Mouse (Mus musculus): ENCODE results near the gene Pdzd7. TPM values are rescaled to one million over a fixed set of nuclear protein-coding genes. Genes with fewer than 3 reads are reported as not detected.

The Pdzd7 gene
- total and polyA plus RNA-seq, 3 experiments: 0.17 to 0.20 TPM; not detected in 1

DNA sequence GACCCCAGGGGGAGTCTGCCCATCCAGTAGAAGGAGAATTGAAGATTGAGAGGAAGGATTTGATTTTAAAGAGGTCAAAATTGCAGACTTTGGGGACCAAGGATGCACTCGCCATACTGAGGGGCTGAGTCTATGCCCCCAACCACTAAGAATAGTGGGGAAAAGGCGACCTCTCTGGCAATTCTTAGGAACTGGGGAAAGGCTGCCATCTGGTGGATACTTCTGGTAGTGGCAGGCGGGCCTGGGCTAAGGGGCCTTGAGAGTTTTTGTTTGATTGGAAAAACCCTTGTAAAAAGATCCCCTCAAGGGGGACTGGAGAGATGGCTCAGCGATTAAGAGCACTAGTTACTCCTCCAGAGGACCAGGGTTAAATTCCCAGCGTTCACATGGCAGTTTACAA lies 35.8 kb upstream of the Pdzd7 start:
- Histone ChIP-seq H3K36me3 (replicated peaks in 1 of 2; ENCODE audit: control insufficient read depth in 1 of 2, insufficient read depth in 1 of 2, low read length in 1 of 2) (no peaks in the 10 kb centered on the region), H3K9me3 (replicated peaks; ENCODE audit: low read length) (peaks cover 15% of the 10 kb centered on the region), H3K27me3 (replicated peaks) (peaks cover 83% of the 10 kb centered on the region), H3K4me3 (replicated peaks in 1 of 3; ENCODE audit: low read depth in 2 of 3, low read length in 2 of 3, poor library complexity in 1 of 3) (no peak overlapping the region), H3K79me2 (replicated peaks; ENCODE audit: control insufficient read depth, extremely low read depth, insufficient read depth, poor library complexity, severe bottlenecking) (no peaks in the 10 kb centered on the region), H3K4me2 (ENCODE audit: insufficient read depth, low read depth, poor library complexity, severe bottlenecking) (no peak overlapping the region), H3K27ac (ENCODE audit: insufficient read depth, low read depth) (no peak overlapping the region), H3K9ac (ENCODE audit: insufficient read depth, low read depth) (no peak overlapping the region), H3K4me1 (ENCODE audit: control insufficient read depth in 1 of 2, insufficient read depth in 2 of 2) (peaks cover 2 to 15% of the 10 kb centered on the region in 2 experiments; a peak in 2 of 4 replicates)
- peak; percentile 45 for DNase-seq (ENCODE audit: extremely low read depth)
- dilution Hi-C loops (cut with MboI; ENCODE audit: extremely low pct_ligation_motif_present, extremely low pct_unique_long_range_greater_than_20kb, low sequenced_read_pairs): no loop called here
- in situ Hi-C loops (cut with MboI; ENCODE audit: low pct_ligation_motif_present, low pct_unique_long_range_greater_than_20kb, low sequenced_read_pairs): no loop called here
- TF ChIP-seq CTCF (conservative IDR thresholded peaks at IDR 0.05 in 1 of 2, IDR thresholded peaks at IDR 0.05 in 1 of 2; ENCODE audit: low read depth in 2 of 2, low read length in 2 of 2) (peak; percentile 83 to 98), ELF1 (IDR thresholded peaks at IDR 0.05; ENCODE audit: low read depth, low read length) (no peak), EP300 (IDR thresholded peaks at IDR 0.05; ENCODE audit: low read length) (no peak), RAD21 (IDR thresholded peaks at IDR 0.05; ENCODE audit: low read depth, low read length) (peak; percentile 51), ZC3H11A (IDR thresholded peaks at IDR 0.05; ENCODE audit: low read depth, low read length) (no peak), CHD2 (IDR thresholded peaks at IDR 0.05; ENCODE audit: low read length) (no peak), ZKSCAN1 (IDR thresholded peaks at IDR 0.05; ENCODE audit: borderline replicate concordance, low read depth, low read length) (no peak), SMC3 (IDR thresholded peaks at IDR 0.05; ENCODE audit: low read depth, low read length) (peak; percentile 62)

DNA sequence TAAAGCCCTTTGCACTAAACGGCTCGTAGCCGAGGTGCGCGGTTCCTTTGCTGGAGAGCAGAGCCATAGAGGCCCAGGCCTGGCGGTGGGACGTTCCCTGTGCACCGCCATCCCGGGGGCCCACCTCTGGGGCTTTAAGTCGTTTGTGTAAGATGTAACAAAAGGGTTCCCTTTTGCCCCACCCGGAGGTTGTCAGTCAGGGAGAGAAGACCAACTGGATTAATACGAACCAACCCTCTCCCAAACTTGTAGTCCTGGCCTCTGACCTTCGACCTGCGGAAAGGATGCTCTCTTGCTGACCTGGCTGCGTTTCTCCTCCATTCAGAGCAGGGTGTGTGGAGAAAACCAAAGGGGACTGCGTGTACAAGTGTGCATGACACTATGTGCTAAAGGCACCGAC lies 35.2 kb upstream of the Pdzd7 start:
- H3K27me3 ChIP-seq (replicated peaks): peaks cover 83% of the 10 kb centered on the region
- H3K9me3 ChIP-seq (replicated peaks; ENCODE audit: low read length): peaks cover 15% of the 10 kb centered on the region
- H3K27ac ChIP-seq (ENCODE audit: insufficient read depth, low read depth): no peak overlapping the region
- in situ Hi-C loops (cut with MboI; ENCODE audit: low pct_ligation_motif_present, low pct_unique_long_range_greater_than_20kb, low sequenced_read_pairs) (no loop called here), dilution Hi-C loops (cut with MboI; ENCODE audit: extremely low pct_ligation_motif_present, extremely low pct_unique_long_range_greater_than_20kb, low sequenced_read_pairs) (no loop called here)
- no peak for TF ChIP-seq ZNF384 (IDR thresholded peaks at IDR 0.05; ENCODE audit: low read depth, low read length)
- no peak for TF ChIP-seq CHD1 (IDR thresholded peaks at IDR 0.05; ENCODE audit: low read depth, low read length)
- DNase-seq (ENCODE audit: extremely low read depth): no peak
- no peaks in the 10 kb centered on the region for H3K79me2 ChIP-seq (replicated peaks; ENCODE audit: control insufficient read depth, extremely low read depth, insufficient read depth, poor library complexity, severe bottlenecking)
- peaks cover 2 to 21% of the 10 kb centered on the region in 2 experiments; a peak in 2 of 4 replicates for H3K4me1 ChIP-seq (ENCODE audit: control insufficient read depth in 1 of 2, insufficient read depth in 2 of 2)
- H3K4me2 ChIP-seq (ENCODE audit: insufficient read depth, low read depth, poor library complexity, severe bottlenecking): no peak overlapping the region
- no peak overlapping the region for H3K9ac ChIP-seq (ENCODE audit: insufficient read depth, low read depth)
- H3K4me3 ChIP-seq (replicated peaks in 1 of 3; ENCODE audit: low read depth in 2 of 3, low read length in 2 of 3, poor library complexity in 1 of 3): no peak overlapping the region
- H3K36me3 ChIP-seq (replicated peaks in 1 of 2; ENCODE audit: control insufficient read depth in 1 of 2, insufficient read depth in 1 of 2, low read length in 1 of 2): no peaks in the 10 kb centered on the region

DNA sequence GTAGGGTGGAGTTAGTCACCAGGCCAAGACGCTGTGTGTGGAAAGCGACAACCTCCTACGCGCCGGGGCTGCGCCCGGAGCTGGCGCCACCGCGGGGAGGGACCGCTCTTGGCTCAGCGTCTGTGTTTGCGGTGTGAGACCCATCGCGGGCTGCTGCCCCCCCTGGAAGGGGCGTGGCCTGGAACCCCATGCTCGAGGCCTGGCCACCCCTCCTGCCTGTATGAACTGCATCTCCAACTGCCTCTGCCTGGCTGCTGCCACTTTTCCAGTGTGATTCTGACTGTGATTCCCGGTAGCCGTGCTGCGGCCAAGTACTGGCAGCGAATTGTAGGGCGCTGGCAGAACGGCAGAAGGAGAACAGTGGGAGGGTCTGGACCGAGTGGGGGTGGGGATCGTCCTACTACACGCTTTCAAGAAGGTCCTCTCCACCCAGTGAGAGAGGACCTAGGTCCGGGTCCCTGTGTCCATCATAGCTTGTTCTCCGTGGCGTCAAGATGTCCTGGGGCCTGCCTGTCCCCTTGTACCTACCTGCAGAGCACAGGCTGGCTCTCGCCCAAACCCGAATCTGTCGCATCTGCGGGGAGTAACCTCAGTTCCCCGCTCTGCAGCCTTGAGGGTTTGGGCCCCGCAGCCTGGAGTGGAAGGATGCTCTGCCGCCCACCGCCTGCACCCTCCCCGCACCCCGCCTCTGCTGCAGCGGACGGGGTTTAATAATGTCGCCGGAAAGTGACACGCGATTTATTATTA lies 34.4 kb upstream of the Pdzd7 start:
- Histone ChIP-seq H3K9ac (ENCODE audit: insufficient read depth, low read depth) (no peak overlapping the region), H3K79me2 (replicated peaks; ENCODE audit: control insufficient read depth, extremely low read depth, insufficient read depth, poor library complexity, severe bottlenecking) (no peaks in the 10 kb centered on the region), H3K4me3 (replicated peaks in 1 of 3; ENCODE audit: low read depth in 2 of 3, low read length in 2 of 3, poor library complexity in 1 of 3) (no peak overlapping the region), H3K27ac (ENCODE audit: insufficient read depth, low read depth) (no peak overlapping the region), H3K9me3 (replicated peaks; ENCODE audit: low read length) (peaks cover 15% of the 10 kb centered on the region), H3K27me3 (replicated peaks) (peaks cover 77% of the 10 kb centered on the region), H3K4me1 (ENCODE audit: control insufficient read depth in 1 of 2, insufficient read depth in 2 of 2) (peaks cover 2 to 23% of the 10 kb centered on the region in 2 experiments; a peak in 2 of 4 replicates), H3K36me3 (replicated peaks in 1 of 2; ENCODE audit: control insufficient read depth in 1 of 2, insufficient read depth in 1 of 2, low read length in 1 of 2) (no peaks in the 10 kb centered on the region), H3K4me2 (ENCODE audit: insufficient read depth, low read depth, poor library complexity, severe bottlenecking) (no peak overlapping the region)
- dilution Hi-C loops (cut with MboI; ENCODE audit: extremely low pct_ligation_motif_present, extremely low pct_unique_long_range_greater_than_20kb, low sequenced_read_pairs) (no loop called here), in situ Hi-C loops (cut with MboI; ENCODE audit: low pct_ligation_motif_present, low pct_unique_long_range_greater_than_20kb, low sequenced_read_pairs) (no loop called here)
- DNase-seq (ENCODE audit: extremely low read depth): no peak
- TF ChIP-seq E2F4 (IDR thresholded peaks at IDR 0.05; ENCODE audit: insufficient replicate concordance, low read depth, low read length): no peak
- no peak for TF ChIP-seq JUND (conservative IDR thresholded peaks at IDR 0.05; ENCODE audit: low read depth, low read length)
- TF ChIP-seq JUN (IDR thresholded peaks at IDR 0.05; ENCODE audit: insufficient read depth, low read depth, low read length): no peak
- TF ChIP-seq ETS1 (conservative IDR thresholded peaks at IDR 0.05; ENCODE audit: low read depth, low read length): no peak
- TF ChIP-seq MAFK (IDR thresholded peaks at IDR 0.05; ENCODE audit: insufficient replicate concordance, low read length): no peak
- no peak for TF ChIP-seq ZC3H11A (IDR thresholded peaks at IDR 0.05; ENCODE audit: low read depth, low read length)
- TF ChIP-seq USF1 (IDR thresholded peaks at IDR 0.05; ENCODE audit: low read depth, low read length): no peak
- TF ChIP-seq CHD2 (IDR thresholded peaks at IDR 0.05; ENCODE audit: low read length): no peak
- no peak for TF ChIP-seq MXI1 (IDR thresholded peaks at IDR 0.05; ENCODE audit: low read depth, low read length)
- TF ChIP-seq KAT2A (IDR thresholded peaks at IDR 0.05; ENCODE audit: insufficient replicate concordance, low read length): no peak
- no peak for TF ChIP-seq TBP (conservative IDR thresholded peaks at IDR 0.05; ENCODE audit: low read depth, low read length)
- no peak for TF ChIP-seq CHD1 (IDR thresholded peaks at IDR 0.05; ENCODE audit: low read depth, low read length)
- TF ChIP-seq MAX (IDR thresholded peaks at IDR 0.05; ENCODE audit: low read length): no peak
- TF ChIP-seq ELF1 (IDR thresholded peaks at IDR 0.05; ENCODE audit: low read depth, low read length): no peak
- no peak for TF ChIP-seq HCFC1 (IDR thresholded peaks at IDR 0.05; ENCODE audit: low read depth, low read length)
- TF ChIP-seq PAX5 (IDR thresholded peaks at IDR 0.05; ENCODE audit: low read length): no peak
- TF ChIP-seq MAZ (IDR thresholded peaks at IDR 0.05; ENCODE audit: low read depth, low read length): no peak
- no peak for TF ChIP-seq CTCF (conservative IDR thresholded peaks at IDR 0.05 in 1 of 2, IDR thresholded peaks at IDR 0.05 in 1 of 2; ENCODE audit: low read depth in 2 of 2, low read length in 2 of 2)
